ENCODE assay signal across 21 mouse cellular contexts in genomic region chr7:36667767-36668166, GRCm38 (mm10). TPM values are rescaled to one million over a fixed set of nuclear protein-coding genes. Genes with fewer than 3 reads are reported as not detected.
A peak's percentile ranks its signal among the peaks of the same experiment; 100 is the strongest.
DNase-seq lines count a peak whose midpoint lies in the region; ATAC-seq and TF ChIP-seq lines count a peak whose summit lies in the region.
"Had no signal": no experiment of that assay in that cellular context is flagged by ENCODE, and none has a peak within 500 bp of the region (broad histone marks: within the 10 kb centered on the region; RNA-seq: fewer than 3 reads in every experiment).

No protein-coding gene starts in this region.

- no peak for TF ChIP-seq POLR2A in myocyte (IDR thresholded peaks at IDR 0.05; ENCODE audit: insufficient read length, low read depth)

- intact Hi-C loops in gastrocnemius, adult 2 months (cut with DNase I): no loop called here

- H3K79me2 ChIP-seq in myocyte (ENCODE audit: control insufficient read depth, insufficient read depth): no peaks in the 10 kb centered on the region

- no peaks in the 10 kb centered on the region for H3K36me3 ChIP-seq in kidney, embryonic 15.5 days
- no peaks in the 10 kb centered on the region for H3K36me3 ChIP-seq in myocyte (ENCODE audit: control insufficient read depth, insufficient read depth)
- H3K36me3 ChIP-seq: heart, embryonic 13.5 days; hindbrain, embryonic 10.5 days; limb, embryonic 12.5 days; liver, embryonic 15.5 days; midbrain, embryonic 15.5 days had no signal

- no peaks in the 10 kb centered on the region; the same call in 1 of the 2 replicates for H3K27me3 ChIP-seq in kidney, embryonic 15.5 days
- H3K27me3 ChIP-seq in myocyte (ENCODE audit: control insufficient read depth, insufficient read depth, insufficient read length): no peaks in the 10 kb centered on the region
- H3K27me3 ChIP-seq: heart, embryonic 13.5 days; limb, embryonic 12.5 days; liver, embryonic 15.5 days; megakaryocyte, embryonic 14.5 days; midbrain, embryonic 15.5 days had no signal

- TF ChIP-seq CTCF in gastrocnemius, adult 2 months (IDR thresholded peaks at IDR 0.05): no peak

- no peak for ATAC-seq in kidney, embryonic 15.5 days (replicated peaks; ENCODE audit: low FRiP score)
- ATAC-seq: forebrain, embryonic 16.5 days; midbrain, embryonic 15.5 days had no signal

- H3K4me2 ChIP-seq in kidney, embryonic 15.5 days: no peak overlapping the region
- peak overlapping the region; percentile 46 for H3K4me2 ChIP-seq in myocyte (ENCODE audit: low read depth)
- H3K4me2 ChIP-seq: heart, embryonic 13.5 days; limb, embryonic 12.5 days; liver, embryonic 15.5 days; midbrain, embryonic 15.5 days had no signal

- no peak overlapping the region for H3K9ac ChIP-seq in kidney, embryonic 15.5 days
- H3K9ac ChIP-seq: heart, embryonic 13.5 days; limb, embryonic 12.5 days; liver, embryonic 15.5 days; midbrain, embryonic 15.5 days had no signal

- 23% methylated on average over 5 of the region's 5 CpGs for WGBS in kidney, embryonic 15.5 days

- peak overlapping the region; percentile 35; the same call in 1 of the 2 replicates for H3K27ac ChIP-seq in gastrocnemius, adult 2 months
- no peak overlapping the region for H3K27ac ChIP-seq in kidney, embryonic 15.5 days
- H3K27ac ChIP-seq: heart, embryonic 13.5 days; hindbrain, embryonic 10.5 days; limb, embryonic 12.5 days; liver, embryonic 15.5 days; midbrain, embryonic 15.5 days had no signal

- H3K9me3 ChIP-seq in kidney, embryonic 15.5 days (replicated peaks): no peaks in the 10 kb centered on the region
- H3K9me3 ChIP-seq: heart, embryonic 13.5 days; hindbrain, embryonic 10.5 days; limb, embryonic 12.5 days; liver, embryonic 15.5 days; midbrain, embryonic 15.5 days had no signal

- no peaks in the 10 kb centered on the region for H3K4me1 ChIP-seq in kidney, embryonic 15.5 days
- H3K4me1 ChIP-seq: heart, embryonic 13.5 days; hindbrain, embryonic 10.5 days; limb, embryonic 12.5 days; liver, embryonic 15.5 days; megakaryocyte, embryonic 14.5 days; midbrain, embryonic 15.5 days had no signal

- DNase-seq in gastrocnemius, adult 2 months: no peak
- no peak for DNase-seq in gastrocnemius, adult 8-10 months (ENCODE audit: low spot score in 2 of 2)
- peak; percentile 21 for DNase-seq in kidney, postnatal 14 days
- peak; percentile 2 for DNase-seq in adipocyte (ENCODE audit: low spot score)
- no peak for DNase-seq in adrenal gland, adult 18-20 months (ENCODE audit: low spot score in 2 of 2)
- DNase-seq in spleen, adult 18-20 months: no peak
- DNase-seq: cerebellum, adult 11 months; cerebellum, postnatal 14 days; gastrocnemius, postnatal 10 days; kidney, adult 8-10 months; lung, postnatal 14 days; right cerebral cortex, adult 18-20 months had no signal

- H3ac ChIP-seq in myocyte (ENCODE audit: control insufficient read depth, insufficient read length): no peak overlapping the region

- no peak overlapping the region for H3K4me3 ChIP-seq in gastrocnemius, adult 2 months
- H3K4me3 ChIP-seq in kidney, embryonic 15.5 days (replicated peaks): no peak overlapping the region
- no peak overlapping the region for H3K4me3 ChIP-seq in myocyte
- H3K4me3 ChIP-seq: heart, embryonic 13.5 days; hindbrain, embryonic 10.5 days; limb, embryonic 12.5 days; liver, embryonic 15.5 days; megakaryocyte, embryonic 14.5 days; midbrain, embryonic 15.5 days had no signal

TF ChIP-seq in myocyte, 11 proteins besides CTCF, POLR2A, EP300 and RAD21:
- no peak for TF ChIP-seq MAX (IDR thresholded peaks at IDR 0.05; ENCODE audit: low read depth)
- TF ChIP-seq REST (IDR thresholded peaks at IDR 0.05; ENCODE audit: insufficient read depth, insufficient read length): no peak
- TF ChIP-seq TCF3 (IDR thresholded peaks at IDR 0.05; ENCODE audit: insufficient read length, low read depth): peak; percentile 38
- no peak for TF ChIP-seq POLR2AphosphoS2 (IDR thresholded peaks at IDR 0.05; ENCODE audit: insufficient read length, low read depth)
- peak; percentile 78 to 82 (median 80) for TF ChIP-seq MYOD1 (IDR thresholded peaks at IDR 0.05; ENCODE audit: control insufficient read depth in 1 of 3, insufficient read length in 2 of 3, low read depth in 2 of 3)
- TF ChIP-seq E2F4 (IDR thresholded peaks at IDR 0.05; ENCODE audit: insufficient read depth): no peak
- peak; percentile 91 for TF ChIP-seq TCF12 (IDR thresholded peaks at IDR 0.05; ENCODE audit: insufficient read depth, poor library complexity, severe bottlenecking)
- no peak for TF ChIP-seq SRF (IDR thresholded peaks at IDR 0.05; ENCODE audit: control insufficient read depth, insufficient read length, low read depth)
- TF ChIP-seq MYOG (IDR thresholded peaks at IDR 0.05; ENCODE audit: control insufficient read depth in 1 of 3, insufficient read depth in 1 of 3, insufficient read length in 2 of 3, low read depth in 2 of 3): peak in 2 of 3 experiments; percentile 60 to 92
- 0 out of 2 replicates have a peak, but pooled peaks have one; percentile 10 for TF ChIP-seq CEBPB (IDR thresholded peaks at IDR 0.05; ENCODE audit: insufficient read depth, poor library complexity, severe bottlenecking)

RNA-seq across cellular contexts. Expression of gene Tshz3, which starts 30.2 kb away (rescaled TPM):
- 1 to 10 TPM; 2.9 to 3.1 TPM for total RNA-seq in gastrocnemius, adult 2 months (2021)
- total RNA-seq in gastrocnemius, adult 8-10 months (2022): 1 to 10 TPM; 1.1 to 2.2 (median 1.7) TPM
- polyA plus RNA-seq in kidney, embryonic 15.5 days (2015; fragmentation: Nextera tagmentation; extraction: Ambion mirVana): 9.1 and 12.3 TPM in 2 replicates
- 6.5 TPM for polyA plus RNA-seq in myocyte (2012; fragmentation: generic; extraction: Trizol)
- 1 to 10 TPM; 3.4 to 3.8 TPM for total RNA-seq in adrenal gland, adult 18-20 months (2021)

Comparison
In these comparisons a context has a peak if more than half of its experiments do, and no peak if none do; other contexts are left out.
1. DNase-seq: peak in kidney, postnatal 14 days (single experiment) and adipocyte (single experiment); none in gastrocnemius, adult 2 months (single experiment), gastrocnemius, adult 8-10 months (0 of 2), adrenal gland, adult 18-20 months (0 of 2) and spleen, adult 18-20 months (0 of 2).